Mouse (Mus musculus) liver, embryonic 14.5 days (tissue): Measurements from ENCODE around the gene Umps. TPM values are rescaled to one million over a fixed set of nuclear protein-coding genes. Genes with fewer than 3 reads are reported as not detected.

Experiments
- ATAC-seq: fragments of 200-750 bp; cut with Nextera tagmentation; 2 replicates; pipeline ENCODE4 v1.8.0; 2017; ENCODE audit warnings: moderate number of reproducible peaks, mild to moderate bottlenecking, moderate library complexity; ENCODE audit not compliant: insufficient read depth
- DNase-seq, 3 experiments: peaks; one replicate each; pipeline ENCODE4 v3.0.0-alpha.2; 2012 to 2013; ENCODE audit warnings: low read depth in 3 of 3, low spot score in 3 of 3
- H3K27ac ChIP-seq: fragments of 300-500 bp; sonication (generic); 2 replicates; pipeline ENCODE4 v1.5.1; 2014; ENCODE audit warnings: moderate library complexity, mild to moderate bottlenecking, control low read depth, inconsistent platforms
- H3K27me3 ChIP-seq: fragments of 300-500 bp; sonication (generic); 2 replicates; pipeline ENCODE4 v1.6.1; 2014; ENCODE audit warnings: mild to moderate bottlenecking, low read length, moderate library complexity; ENCODE audit not compliant: control insufficient read depth, insufficient read depth
- H3K36me3 ChIP-seq: fragments of 300-500 bp; sonication (generic); replicated peaks from 2 replicates; pipeline ENCODE4 v1.6.1; 2014; ENCODE audit warnings: low read depth; ENCODE audit not compliant: control insufficient read depth, insufficient read depth
- H3K4me1 ChIP-seq, 2 experiments: fragments of 200-500 bp in 1 of 2; fragments of 300-500 bp in 1 of 2; sonication (generic) in 1 of 2; replicated peaks; 2 replicates each; pipeline ENCODE4 v1.6.1; 2012 to 2014; ENCODE audit warnings: antibody characterized with exemption in 1 of 2, inconsistent platforms in 1 of 2, low read length in 1 of 2; ENCODE audit not compliant: control insufficient read depth in 2 of 2, insufficient read depth in 2 of 2
- H3K4me2 ChIP-seq: fragments of 300-500 bp; sonication (generic); 2 replicates; pipeline ENCODE4 v1.6.1; 2014; ENCODE audit warnings: low read depth, mild to moderate bottlenecking, control low read depth, moderate library complexity
- H3K4me3 ChIP-seq, 2 experiments: fragments of 200-500 bp in 1 of 2; fragments of 300-500 bp in 1 of 2; sonication (generic) in 1 of 2; 2 replicates each; pipeline ENCODE4 v1.5.1; 2012 to 2014; ENCODE audit warnings: low read depth in 2 of 2, low read length in 2 of 2, mild to moderate bottlenecking in 2 of 2, control low read depth in 1 of 2, inconsistent platforms in 1 of 2, moderate library complexity in 1 of 2; ENCODE audit not compliant: insufficient read depth in 1 of 2
- H3K9ac ChIP-seq: fragments of 300-500 bp; sonication (generic); replicated peaks from 2 replicates; pipeline ENCODE4 v1.6.1; 2014; ENCODE audit warnings: mild to moderate bottlenecking, control low read depth, moderate library complexity
- H3K9me3 ChIP-seq: fragments of 300-500 bp; sonication (generic); 2 replicates; pipeline ENCODE4 v1.6.1; 2016; ENCODE audit warnings: low read length, mixed read lengths; ENCODE audit not compliant: control insufficient read depth
- CTCF ChIP-seq: IDR thresholded peaks from 2 replicates; pipeline ENCODE4 v1.5.1; 2016; ENCODE audit warnings: antibody characterized with exemption, low read depth, control low read depth
- EP300 ChIP-seq: IDR thresholded peaks from 2 replicates; pipeline ENCODE4 v1.6.1; 2016; ENCODE audit warnings: antibody characterized with exemption, low read depth
- WGBS: fragments of 180-500 bp; shearing (Covaris S2); extraction: QIAGEN DNeasy Blood & Tissue Kit; methylation state at CpG from one replicate; pipeline ENCODE4 v1.1.7; 2014; ENCODE audit not compliant: insufficient replicate concordance; 5-methylcytosine and 5-hydroxymethylcytosine counted together
- polyA plus RNA-seq, 2 experiments: library from polyadenylated mRNA; depleted of rRNA in 1 of 2; stranded (reverse) in 1 of 2; unstranded in 1 of 2; fragments of >200 nt; fragmentation: Nextera tagmentation in 1 of 2; extraction: Ambion mirVana in 1 of 2; gene quantifications; 2 replicates each; pipeline versions ENCODE4 v1.2.1 to v1.2.3; 2012 to 2014

Umps gene
- polyA plus RNA-seq, 2 experiments: 23.7 to 38.9 TPM

DNA sequence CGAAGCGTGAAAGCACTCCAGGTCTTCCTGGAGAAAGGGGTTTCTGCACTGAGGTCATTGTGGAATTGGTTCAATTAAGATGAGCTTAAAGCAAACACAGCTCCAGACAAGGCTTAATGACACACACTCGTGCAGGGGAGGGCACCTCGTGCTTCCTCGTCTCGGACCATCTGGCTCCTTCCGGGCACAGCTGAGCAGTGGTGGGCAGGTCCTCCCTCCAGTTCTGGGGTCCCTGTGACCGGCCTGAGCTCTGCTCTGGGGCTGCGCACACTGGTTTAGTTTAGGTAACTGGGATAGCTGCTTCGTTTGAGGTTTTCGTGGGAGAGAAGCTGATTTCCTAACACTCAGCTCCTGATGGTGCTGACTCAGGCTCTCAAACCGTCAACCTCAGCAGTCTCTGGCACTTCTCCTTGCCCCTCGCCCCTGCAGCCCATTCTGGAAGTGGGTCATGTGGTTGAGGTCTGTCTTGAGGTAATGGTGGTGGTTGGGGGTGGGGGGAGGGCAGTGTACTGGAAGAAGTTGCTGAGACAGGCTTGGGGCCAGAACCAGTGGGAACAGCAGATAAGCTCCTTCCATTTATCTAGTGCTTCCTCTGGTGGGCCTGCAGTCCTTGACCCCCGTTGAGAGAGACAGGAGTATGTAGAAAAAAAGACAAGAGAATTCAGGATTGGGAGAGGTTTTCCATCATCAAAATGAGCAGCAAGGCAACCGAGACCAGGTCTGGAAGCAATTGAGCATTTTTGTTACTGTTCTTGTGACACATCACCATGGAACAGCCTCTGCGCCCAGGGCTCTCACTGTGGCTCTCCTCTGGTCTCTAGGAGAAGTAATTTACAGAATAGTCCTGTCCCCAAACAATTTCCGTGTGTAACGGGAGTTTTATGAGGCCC is 44.5 kb downstream of the Umps start:
- no peak; the same call in 1 of the 2 replicates for TF ChIP-seq EP300
- no peak for TF ChIP-seq CTCF
- ATAC-seq: peak; percentile 68
- H3K4me3 ChIP-seq: no peak overlapping the region
- H3K4me2 ChIP-seq: peak overlapping the region; percentile 8
- DNase-seq: peak in 2 of 3 experiments; percentile 16 to 31
- no peak overlapping the region for H3K27ac ChIP-seq
- H3K9me3 ChIP-seq: no peaks in the 10 kb centered on the region
- H3K9ac ChIP-seq: no peak overlapping the region
- peaks cover 13 to 33% of the 10 kb centered on the region in 2 experiments for H3K4me1 ChIP-seq
- H3K36me3 ChIP-seq: no peaks in the 10 kb centered on the region
- H3K27me3 ChIP-seq: no peaks in the 10 kb centered on the region
- 8% methylated on average over 18 of the region's 18 CpGs for WGBS

DNA sequence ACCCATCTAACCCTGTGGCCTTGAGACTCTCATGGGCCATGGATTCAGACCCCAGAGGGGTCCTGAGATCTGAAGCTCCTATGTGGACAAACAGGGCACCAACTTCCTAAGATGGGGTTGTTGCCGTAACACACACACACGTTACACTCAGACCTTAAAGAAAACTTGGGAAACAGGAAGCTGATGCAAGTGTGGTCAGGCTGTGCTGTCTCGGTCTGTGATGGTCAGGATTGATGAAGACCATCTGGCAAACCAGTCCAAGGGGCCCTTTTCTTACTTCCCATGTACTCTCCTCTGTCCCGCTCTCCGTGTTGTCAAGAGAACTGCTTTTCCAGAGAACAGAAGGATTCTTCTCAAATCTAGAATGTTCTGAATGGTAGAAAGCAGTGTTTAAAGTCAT is 45.3 kb downstream of the Umps start:
- Histone ChIP-seq H3K27me3 (no peaks in the 10 kb centered on the region), H3K4me1 (peaks cover 13 to 42% of the 10 kb centered on the region in 2 experiments), H3K4me3 (no peak overlapping the region), H3K27ac (no peak overlapping the region), H3K36me3 (no peaks in the 10 kb centered on the region), H3K9me3 (no peaks in the 10 kb centered on the region), H3K9ac (no peak overlapping the region), H3K4me2 (peak overlapping the region; percentile 8; the same call in 1 of the 2 replicates)
- DNase-seq (no peak), ATAC-seq (no peak)
- 38% methylated on average over 5 of the region's 5 CpGs for WGBS
- no peak for TF ChIP-seq EP300
- no peak for TF ChIP-seq CTCF

DNA sequence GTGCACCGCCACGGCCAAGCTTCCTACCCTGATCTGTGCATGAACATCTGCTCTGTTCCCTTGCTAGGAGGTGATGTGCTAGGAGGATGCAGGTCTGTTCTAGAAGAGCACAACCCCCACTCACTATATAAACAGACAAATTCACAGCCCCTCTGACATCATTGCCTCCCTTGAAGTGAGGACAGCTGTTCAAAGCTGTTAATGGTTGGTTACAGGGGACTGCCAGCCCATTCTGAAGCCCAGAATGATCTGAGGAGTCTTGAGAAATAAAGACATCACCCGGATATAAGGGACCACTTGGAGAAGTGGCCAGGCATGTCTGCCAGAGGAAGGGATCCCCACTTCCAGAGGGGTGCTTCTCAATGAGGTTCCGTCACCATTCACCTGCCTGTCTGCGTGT is 48.9 kb downstream of the Umps start:
- 64% methylated on average over 5 of the region's 5 CpGs for WGBS
- Histone ChIP-seq H3K9ac (no peak overlapping the region), H3K4me1 (peaks cover 3 to 41% of the 10 kb centered on the region in 2 experiments; a peak in 3 of 4 replicates), H3K27ac (no peak overlapping the region), H3K4me2 (no peak overlapping the region), H3K4me3 (no peak overlapping the region), H3K36me3 (no peaks in the 10 kb centered on the region), H3K27me3 (no peaks in the 10 kb centered on the region), H3K9me3 (no peaks in the 10 kb centered on the region)
- ATAC-seq: no peak
- TF ChIP-seq CTCF (no peak), EP300 (no peak)
- DNase-seq: no peak

DNA sequence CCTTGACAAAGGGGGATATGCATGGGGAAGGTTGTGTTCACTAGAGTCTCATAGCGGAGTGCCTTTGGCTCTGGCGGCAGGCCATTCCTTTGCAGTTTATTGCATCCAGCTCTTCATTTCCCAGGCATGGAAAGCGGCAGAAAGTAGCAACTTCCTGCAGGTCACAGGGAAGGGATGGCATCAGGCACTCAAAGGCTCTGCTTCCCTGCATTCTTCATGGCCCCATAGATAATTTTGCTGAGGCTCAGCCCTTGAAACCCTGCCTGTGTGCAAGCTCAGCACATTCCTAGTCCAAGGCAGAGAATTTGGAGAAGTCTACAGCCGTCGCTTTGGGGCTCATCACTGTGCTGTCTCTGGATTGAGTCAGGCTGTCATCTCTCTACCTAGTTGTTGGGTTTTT is 49.4 kb downstream of the Umps start:
- TF ChIP-seq CTCF (no peak), EP300 (no peak)
- H3K4me2 ChIP-seq: no peak overlapping the region
- H3K27me3 ChIP-seq: no peaks in the 10 kb centered on the region
- H3K4me1 ChIP-seq: peaks cover 0 to 36% of the 10 kb centered on the region in 2 experiments; a peak in 3 of 4 replicates
- no peak overlapping the region for H3K27ac ChIP-seq
- no peaks in the 10 kb centered on the region for H3K36me3 ChIP-seq
- 68% methylated on average over 5 of the region's 5 CpGs for WGBS
- H3K4me3 ChIP-seq: no peak overlapping the region
- H3K9me3 ChIP-seq: no peaks in the 10 kb centered on the region
- ATAC-seq (no peak), DNase-seq (no peak)
- no peak overlapping the region for H3K9ac ChIP-seq

DNA sequence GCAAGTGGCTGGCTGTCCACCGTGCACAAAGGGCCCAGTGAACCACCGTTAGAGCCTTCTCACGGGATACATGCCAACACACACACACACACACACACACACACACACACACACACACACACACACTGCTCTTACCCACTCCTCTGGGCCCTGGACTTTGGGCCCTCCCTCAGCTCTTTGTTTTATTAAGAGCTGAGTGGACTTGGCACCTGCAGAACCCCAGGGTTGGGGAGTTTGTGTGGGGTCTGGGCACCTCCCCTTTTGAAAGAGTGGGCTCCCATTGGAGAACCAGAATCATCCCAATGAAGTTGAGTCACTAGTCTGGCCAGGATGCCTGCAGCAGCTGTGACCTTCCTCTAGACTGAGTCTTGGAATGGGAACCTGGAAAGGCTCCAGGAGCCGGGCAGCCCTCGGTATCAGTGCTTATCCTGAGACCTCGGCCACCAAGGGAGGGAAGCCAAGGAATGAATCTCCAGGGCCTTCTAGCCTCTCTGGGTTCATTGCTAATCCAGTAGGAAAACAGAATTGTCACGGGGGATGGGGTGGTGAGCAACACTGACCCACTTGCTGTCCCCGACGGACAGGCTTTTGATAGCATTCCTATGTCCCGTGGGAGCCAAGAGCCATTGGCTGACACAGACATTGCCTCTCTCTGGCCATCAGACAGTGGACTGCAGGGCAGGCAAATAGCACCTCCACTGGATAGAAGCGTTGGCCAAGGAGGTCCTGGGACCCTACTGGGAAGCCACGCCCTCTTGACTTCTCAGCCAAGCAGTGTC is 50.2 kb downstream of the Umps start:
- H3K4me3 ChIP-seq: no peak overlapping the region
- no peaks in the 10 kb centered on the region for H3K36me3 ChIP-seq
- DNase-seq (no peak), ATAC-seq (peak; percentile 60)
- no peaks in the 10 kb centered on the region for H3K9me3 ChIP-seq
- no peaks in the 10 kb centered on the region for H3K27me3 ChIP-seq
- no peak overlapping the region for H3K4me2 ChIP-seq
- WGBS: 62% methylated on average over 12 of the region's 12 CpGs
- no peak overlapping the region for H3K27ac ChIP-seq
- H3K9ac ChIP-seq: no peak overlapping the region
- TF ChIP-seq EP300: no peak
- no peak for TF ChIP-seq CTCF
- peaks cover 0 to 29% of the 10 kb centered on the region in 2 experiments; a peak in 2 of 4 replicates for H3K4me1 ChIP-seq
